Mouse (Mus musculus): ENCODE results near the gene Srbd1. TPM values are rescaled to one million over a fixed set of nuclear protein-coding genes. Genes with fewer than 3 reads are reported as not detected.

The Srbd1 gene
- polyA plus RNA-seq, 1 experiment = 3.0 TPM

- no peak for DNase-seq (ENCODE audit: low read depth)
These were observed 159.8 kb downstream of the Srbd1 start for GRCm38 (mm10) chr17:85985131-85985530.

GRCm38 (mm10) chr17:85982271-85982670 is 162.7 kb downstream of the Srbd1 start:
- DNase-seq (ENCODE audit: low read depth) = no peak

DNA sequence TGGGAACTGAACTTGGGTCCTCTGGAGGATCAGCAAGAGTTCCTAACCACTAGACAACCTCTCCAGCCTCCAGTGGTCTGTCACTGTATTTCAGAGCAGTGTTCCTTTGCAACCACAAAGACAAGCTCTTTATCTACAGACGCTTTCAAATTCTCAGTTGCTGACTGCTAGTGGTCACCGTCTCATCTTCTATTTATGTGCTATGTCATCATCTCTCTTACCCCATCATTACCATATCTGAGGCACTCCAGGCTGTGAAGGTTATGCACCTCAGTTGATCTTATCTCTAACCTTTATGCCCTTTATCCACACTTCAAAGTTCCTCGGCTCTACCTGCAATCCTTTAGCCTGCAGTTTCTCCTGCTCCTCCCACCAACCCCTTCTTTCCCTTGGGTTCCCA is 163.1 kb downstream of the Srbd1 start:
- DNase-seq (ENCODE audit: low read depth) = no peak

DNA sequence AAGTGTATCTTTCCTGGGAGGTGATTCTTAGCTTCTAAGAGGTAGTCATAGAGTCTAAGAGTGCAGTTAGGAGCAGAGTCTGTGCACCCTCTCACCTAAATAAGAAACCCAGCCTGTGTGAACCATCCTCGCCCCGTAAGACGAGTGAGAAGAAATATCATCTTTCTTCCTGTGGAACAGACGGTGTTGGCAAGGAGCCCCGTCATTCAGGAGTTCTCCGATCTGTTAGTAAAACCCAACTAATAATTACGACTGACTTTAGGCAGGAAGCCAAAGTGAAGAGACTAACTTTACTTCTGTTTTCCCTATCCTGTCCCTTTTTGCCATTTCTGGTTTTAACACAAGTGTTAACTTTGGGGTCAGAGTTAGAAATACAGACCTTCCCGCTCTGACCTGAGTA is 166.1 kb downstream of the Srbd1 start:
- no peak for DNase-seq (ENCODE audit: low read depth)

DNA sequence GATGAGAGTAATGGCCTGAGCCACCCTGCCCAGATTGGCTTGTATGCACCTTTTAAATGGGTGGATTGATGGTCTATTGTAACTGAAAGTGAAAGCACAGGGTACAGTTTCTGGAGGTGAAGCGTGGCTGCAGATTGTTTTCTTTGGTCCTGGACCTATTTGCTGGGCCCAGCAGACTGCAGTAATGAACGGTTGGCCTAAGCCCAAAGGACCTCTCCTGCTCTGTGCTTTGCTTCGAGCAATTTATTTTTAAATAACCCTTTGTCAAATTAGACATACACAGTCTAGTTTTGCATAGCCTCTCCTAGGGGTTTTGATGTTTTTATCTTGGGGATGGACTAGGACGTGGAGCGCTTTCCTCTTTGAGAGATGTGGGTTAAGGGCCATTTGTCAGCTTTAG is 169.9 kb downstream of the Srbd1 start:
- no peak for DNase-seq (ENCODE audit: low read depth)

DNA sequence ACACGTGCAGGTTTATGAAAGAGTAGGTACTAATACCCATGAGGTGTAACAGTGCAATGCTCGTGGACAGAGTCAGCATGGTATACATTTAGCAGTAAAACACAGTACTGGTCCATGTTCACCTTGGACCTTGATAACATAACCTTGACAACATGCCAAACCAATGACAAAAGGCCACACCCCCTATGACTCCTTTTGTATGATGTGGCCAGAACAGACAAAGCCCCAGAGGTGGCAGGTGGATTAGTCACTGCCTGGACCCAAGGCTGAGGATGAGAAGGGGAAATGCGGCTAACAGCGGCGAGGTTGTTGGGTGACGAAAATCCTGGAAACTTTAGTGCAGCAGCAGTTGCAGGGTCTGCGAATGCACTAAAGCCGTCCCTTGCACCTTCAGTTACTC is 170.4 kb downstream of the Srbd1 start:
- no peak for DNase-seq (ENCODE audit: low read depth)

GRCm38 (mm10) chr17:85971120-85971519 is 173.9 kb downstream of the Srbd1 start:
- no peak for DNase-seq (ENCODE audit: low read depth)

DNA sequence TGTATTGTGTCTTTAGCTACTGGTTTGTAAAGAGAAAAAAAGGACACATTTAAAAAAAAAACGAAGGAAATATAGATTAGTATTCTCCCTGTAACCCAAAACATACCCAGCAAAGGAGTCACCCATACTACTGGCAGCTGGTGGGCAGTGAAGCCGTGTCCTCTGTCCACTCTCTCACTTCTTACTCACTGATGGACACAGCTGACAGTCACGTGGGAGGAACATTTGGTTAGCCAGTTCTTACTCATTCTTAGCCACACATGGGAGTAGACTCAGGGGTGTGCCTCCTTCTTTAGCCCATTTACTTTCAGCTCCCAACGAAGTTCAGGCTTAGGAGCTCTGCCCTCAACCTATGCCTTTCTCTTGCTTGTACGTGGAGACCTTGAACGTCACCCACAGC is 183.3 kb downstream of the Srbd1 start:
- DNase-seq (ENCODE audit: low read depth) = no peak

DNA sequence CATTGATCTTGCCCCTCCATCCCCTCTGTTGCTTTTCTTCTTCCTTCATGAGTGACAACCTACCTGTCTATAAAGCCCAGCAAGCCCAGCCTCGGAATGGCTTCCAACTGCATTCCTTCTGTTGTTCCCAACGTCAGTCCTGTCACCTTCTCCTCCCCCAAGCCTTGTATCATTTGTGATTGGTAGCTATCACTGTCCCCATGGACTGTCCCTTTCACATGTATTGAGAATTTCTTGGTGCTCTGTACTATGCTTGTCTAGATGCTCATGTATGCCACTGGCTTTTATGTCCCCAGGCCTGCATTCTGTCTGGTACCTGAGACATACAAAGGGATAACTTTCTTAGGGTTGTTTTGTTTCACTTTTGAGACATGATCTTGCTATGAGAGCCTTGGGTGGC is 193.2 kb downstream of the Srbd1 start:
- DNase-seq (ENCODE audit: low read depth) = no peak

GRCm38 (mm10) chr17:85949919-85950505 is 195.0 kb downstream of the Srbd1 start:
- DNase-seq (ENCODE audit: low read depth) = no peak

DNA sequence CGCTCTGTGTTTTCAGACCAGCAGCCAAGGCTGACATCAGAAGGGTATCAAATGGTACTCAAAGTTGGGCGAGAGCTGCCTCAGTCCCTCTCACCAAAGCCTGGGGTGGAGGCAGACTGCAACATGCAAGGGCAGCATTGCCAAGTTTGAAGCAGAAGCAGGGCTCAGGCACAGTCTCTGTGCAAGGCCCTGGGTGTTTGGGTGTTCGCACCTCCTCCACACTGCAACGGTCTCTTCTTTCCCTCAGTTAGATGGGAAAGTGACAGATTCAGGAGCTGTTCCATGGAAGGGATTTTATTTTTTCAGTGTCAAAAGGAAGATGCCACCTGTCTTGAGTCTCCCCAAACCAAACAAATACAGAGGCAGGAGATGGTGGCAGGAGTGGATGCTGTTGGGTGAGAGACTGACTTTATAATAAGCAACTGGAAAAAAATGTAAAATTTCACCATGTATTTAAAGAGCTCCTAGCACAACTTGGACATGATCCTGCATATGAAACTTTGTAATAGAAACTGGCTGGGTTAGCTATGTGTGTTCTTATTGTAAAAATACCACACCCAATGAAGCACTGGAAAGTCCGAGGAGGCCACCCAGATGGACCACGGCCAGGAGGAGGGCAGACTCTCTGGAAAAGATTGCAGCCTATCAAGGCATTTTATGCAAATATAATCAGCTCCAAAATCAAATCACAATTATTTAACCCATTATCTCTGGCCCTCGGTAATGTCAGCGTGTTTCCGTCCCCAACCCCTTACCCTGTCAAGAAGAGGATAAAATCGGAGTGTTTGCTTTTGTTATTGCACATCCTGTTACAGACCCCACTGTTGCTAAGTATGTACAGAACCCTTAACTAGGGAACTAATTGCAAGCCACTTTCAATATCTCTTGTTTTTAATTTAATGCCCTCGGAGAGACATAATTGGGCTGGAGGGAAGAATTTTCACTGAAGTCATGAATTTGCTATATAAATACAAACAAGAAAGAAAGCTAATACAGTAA is 195.8 kb downstream of the Srbd1 start:
- no peak for DNase-seq (ENCODE audit: low read depth)

GRCm38 (mm10) chr17:85944726-85945125 is 200.2 kb downstream of the Srbd1 start:
- DNase-seq (ENCODE audit: low read depth) = no peak

DNA sequence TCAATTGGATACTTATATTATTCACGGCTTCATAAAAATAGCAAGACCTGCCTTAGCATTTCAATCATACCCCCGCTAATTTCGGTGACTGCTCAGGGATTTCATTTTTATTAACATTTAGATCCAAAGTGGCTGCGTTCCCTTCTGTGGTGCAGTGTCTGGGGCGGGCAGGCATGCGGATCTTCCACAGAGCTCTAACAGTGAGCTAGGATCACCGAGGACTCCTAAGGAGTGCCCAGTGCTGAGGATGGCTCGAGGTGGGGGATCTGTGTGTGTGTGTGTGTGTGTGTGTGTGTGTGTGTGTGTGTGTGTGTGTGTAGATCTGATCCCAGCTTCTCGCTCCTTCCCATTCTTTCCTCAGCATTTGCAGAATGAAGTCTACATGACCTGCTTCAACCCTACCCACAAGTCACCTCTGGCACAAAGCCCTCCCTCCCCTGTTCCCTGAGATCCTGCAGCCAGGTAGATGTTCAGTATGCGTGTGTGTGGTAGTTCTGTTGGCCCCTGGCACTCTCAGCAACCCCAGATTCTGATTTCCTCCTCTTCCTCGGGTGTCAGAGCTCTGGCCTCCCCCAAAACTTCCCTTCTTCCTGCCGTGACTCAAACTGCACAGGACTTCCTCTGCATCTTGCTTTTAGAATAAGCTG is 200.9 kb downstream of the Srbd1 start:
- no peak for DNase-seq (ENCODE audit: low read depth)

- DNase-seq (ENCODE audit: low read depth) = no peak
These were observed 201.4 kb downstream of the Srbd1 start for GRCm38 (mm10) chr17:85943551-85943981.

DNA sequence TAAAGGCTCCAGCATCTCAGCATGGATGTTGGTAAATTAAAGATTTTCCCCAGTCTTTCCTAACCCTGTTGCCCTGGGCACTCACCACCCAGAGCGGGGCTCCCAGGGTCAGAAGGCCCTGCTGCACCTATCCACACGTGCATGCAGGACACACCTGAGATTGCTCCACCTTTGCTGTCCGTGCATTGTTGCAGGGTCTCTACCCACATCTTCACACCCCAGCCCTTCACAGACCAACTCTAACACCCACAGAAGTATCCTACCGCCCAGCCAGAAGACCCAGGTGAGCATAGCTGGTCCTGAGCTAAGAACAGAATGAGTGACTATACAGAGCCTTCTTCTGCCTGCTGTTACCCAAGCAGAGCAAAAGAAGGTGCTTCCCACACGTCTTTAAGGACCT is 201.9 kb downstream of the Srbd1 start:
- no peak for DNase-seq (ENCODE audit: low read depth)

GRCm38 (mm10) chr17:85942123-85942522 is 202.9 kb downstream of the Srbd1 start:
- no peak for DNase-seq (ENCODE audit: low read depth)

- DNase-seq (ENCODE audit: low read depth) = no peak
These were observed 203.7 kb downstream of the Srbd1 start for GRCm38 (mm10) chr17:85941141-85941738.

- no peak for DNase-seq (ENCODE audit: low read depth)
These were observed 207.8 kb downstream of the Srbd1 start for GRCm38 (mm10) chr17:85937131-85937530.

GRCm38 (mm10) chr17:85935268-85935667 is 209.7 kb downstream of the Srbd1 start:
- no peak for DNase-seq (ENCODE audit: low read depth)

Measured in gonadal fat pad, adult 2 months (tissue).